Mouse (Mus musculus) stomach, postnatal 0 days (tissue): ENCODE measurements around the gene Nt5c2.

Experiments used
- CTCF ChIP-seq: IDR thresholded peaks from 2 replicates; pipeline ENCODE4 v1.5.1; 2016; ENCODE audit warnings: antibody characterized with exemption, low read depth, mild to moderate bottlenecking, moderate library complexity
- EP300 ChIP-seq: optimal IDR thresholded peaks from 2 replicates; pipeline ENCODE3; 2016; ENCODE audit warnings: antibody characterized with exemption

DNA sequence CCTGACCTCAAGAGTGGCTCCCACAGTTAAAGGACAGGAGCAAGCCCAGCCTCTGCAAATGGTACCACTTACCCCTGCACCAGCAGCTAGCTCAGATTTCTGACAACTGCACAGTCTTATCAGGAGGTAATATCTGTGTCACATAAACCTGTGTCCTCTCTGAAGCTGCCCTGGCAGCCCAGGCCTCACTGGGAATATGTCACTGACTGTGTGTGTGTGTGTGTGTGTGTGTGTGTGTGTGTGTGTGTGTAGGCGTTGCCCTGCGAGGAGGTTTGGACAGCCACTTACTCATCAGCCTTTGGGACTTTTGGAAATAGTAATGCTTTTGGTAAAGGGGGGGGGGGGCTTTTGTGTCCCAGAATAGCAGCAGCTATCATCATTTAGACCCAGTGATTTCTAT is 171.9 kb downstream of the Nt5c2 start:
- TF ChIP-seq CTCF, result no peak
- TF ChIP-seq EP300, result no peak
